Mouse (Mus musculus) cerebellum, adult (tissue): ENCODE data around the gene Mettl7a1.
A peak's percentile ranks its signal among the peaks of the same experiment; 100 is the strongest.
"Not testable (repeated sequence)": the region's sequence is repeated elsewhere in the genome, so short reads cannot be mapped to it uniquely, and the experiment has no call there.

Experiments
- ATAC-seq: cut with Nextera tagmentation; 2 replicates; pipeline ENCODE4 v1.9.2; 2017; ENCODE audit warnings: mild to moderate bottlenecking, moderate library complexity, mixed read lengths; ENCODE audit not compliant: insufficient number of reproducible peaks, low FRiP score, low TSS enrichment

Gene Mettl7a1

GRCm38 (mm10) chr15:100304019-100304991 is at the start of gene Mettl7a1:
TSS of gene Mettl7a1 (plus strand) at chr15:100304140.
- peak; percentile 78 for ATAC-seq

DNA sequence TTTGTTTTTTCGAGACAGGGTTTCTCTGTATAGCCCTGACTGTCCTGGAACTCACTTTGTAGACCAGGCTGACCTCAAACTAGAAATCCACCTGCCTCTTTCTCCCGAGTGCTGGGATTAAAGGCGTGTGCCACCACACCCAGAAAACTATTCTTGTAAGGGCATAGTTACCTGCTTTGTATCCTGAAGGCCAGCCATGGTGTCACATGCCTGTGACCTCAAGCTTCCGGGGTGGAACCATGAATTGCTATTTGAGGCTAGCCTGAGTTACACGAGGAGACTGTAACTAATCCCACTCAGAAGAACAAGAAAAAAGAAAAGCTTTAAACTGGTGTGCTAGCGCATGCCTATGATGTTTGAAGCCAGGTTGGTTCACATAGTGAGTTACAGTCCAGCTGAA is 47.6 kb upstream of the Mettl7a1 start:
- no peak for ATAC-seq

- ATAC-seq: no peak
Observed at GRCm38 (mm10) chr15:100257305-100257704, 46.6 kb upstream of the Mettl7a1 start.

DNA sequence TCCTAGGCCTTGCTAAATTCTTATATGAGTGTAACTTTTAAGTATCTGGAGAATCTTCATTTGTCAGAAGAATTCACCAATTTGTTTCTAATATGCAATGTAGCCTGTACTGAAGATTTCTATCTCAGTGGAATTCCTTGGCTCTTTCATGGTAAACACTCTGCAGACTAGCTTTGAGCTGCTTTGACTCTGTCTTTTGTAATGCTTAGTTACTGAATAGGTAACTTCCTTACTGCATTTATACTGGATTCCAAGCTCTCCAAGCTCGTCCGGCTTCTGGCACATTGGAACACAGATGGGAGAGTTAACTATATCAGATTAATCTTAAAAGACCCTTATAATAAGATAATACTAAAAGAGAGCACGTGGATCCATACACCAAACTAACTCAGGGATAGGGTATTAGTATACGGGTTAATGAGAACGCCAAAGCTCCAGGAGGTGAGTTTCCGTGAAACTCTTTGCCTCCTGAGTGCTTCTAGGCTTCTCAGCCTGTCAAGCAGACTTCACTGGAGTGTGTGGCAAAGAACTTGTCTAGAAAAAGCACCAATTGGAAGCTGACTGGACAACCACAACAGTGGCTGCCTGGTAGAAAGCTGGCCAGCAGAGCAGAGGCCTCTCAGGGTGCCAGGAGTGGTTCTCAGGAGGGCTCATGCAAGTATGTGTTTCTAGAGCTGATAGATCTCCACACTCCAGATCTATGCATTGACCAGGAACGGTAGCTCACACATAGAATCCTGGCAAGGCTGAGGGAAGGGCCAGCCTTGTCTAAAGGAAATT is 45.1 kb upstream of the Mettl7a1 start:
- ATAC-seq: no peak

DNA sequence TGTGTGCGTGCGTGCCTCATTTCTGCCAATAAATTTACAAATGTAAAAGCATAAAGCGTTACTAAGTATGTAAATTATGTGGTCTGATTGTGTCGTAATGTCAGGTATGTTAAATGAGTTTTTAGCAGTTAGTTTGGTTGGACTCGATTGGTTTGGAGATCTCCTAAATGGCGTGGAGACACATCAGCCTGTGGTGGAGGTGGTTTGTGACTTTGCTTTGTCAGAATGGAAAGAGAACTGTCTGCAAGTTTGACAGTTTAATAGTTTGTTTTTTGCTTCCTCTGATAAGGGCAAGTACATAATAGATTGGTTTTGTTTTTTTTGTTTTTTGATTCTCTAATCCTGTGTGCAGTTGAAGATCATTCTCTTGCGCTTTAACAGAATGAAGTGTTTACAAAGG is 43.6 kb upstream of the Mettl7a1 start:
- not testable (repeated sequence) for ATAC-seq

GRCm38 (mm10) chr15:100263246-100263905 is 40.6 kb upstream of the Mettl7a1 start:
- ATAC-seq: no peak

GRCm38 (mm10) chr15:100265586-100266325 is 38.2 kb upstream of the Mettl7a1 start:
- no peak for ATAC-seq

- ATAC-seq: no peak
Observed at GRCm38 (mm10) chr15:100268916-100269315, 35.0 kb upstream of the Mettl7a1 start.

DNA sequence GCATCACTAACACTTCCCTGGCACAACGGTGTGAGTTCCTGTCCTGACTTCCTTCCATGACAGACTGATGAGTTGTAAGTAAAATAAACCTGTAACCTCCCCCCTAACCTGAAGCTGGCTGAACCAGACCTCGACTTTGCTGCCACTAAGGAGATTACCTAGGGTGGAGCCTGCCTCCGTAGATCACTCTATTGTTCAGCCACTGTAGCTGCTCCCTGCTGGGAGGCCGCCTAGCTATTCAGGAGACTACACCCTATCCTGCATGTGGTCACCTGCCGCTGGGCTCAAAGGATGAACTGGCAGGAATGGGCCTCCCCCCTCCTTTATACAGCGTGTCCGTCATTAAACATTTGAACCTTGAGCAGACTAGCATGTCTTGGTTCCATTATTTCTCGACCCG is 34.2 kb upstream of the Mettl7a1 start:
- no peak for ATAC-seq

- ATAC-seq: not testable (repeated sequence)
Observed at GRCm38 (mm10) chr15:100270609-100271008, 33.3 kb upstream of the Mettl7a1 start.

- no peak for ATAC-seq
Observed at GRCm38 (mm10) chr15:100271411-100271810, 32.5 kb upstream of the Mettl7a1 start.

GRCm38 (mm10) chr15:100273791-100274308 is 30.1 kb upstream of the Mettl7a1 start:
- ATAC-seq: not testable (repeated sequence)

DNA sequence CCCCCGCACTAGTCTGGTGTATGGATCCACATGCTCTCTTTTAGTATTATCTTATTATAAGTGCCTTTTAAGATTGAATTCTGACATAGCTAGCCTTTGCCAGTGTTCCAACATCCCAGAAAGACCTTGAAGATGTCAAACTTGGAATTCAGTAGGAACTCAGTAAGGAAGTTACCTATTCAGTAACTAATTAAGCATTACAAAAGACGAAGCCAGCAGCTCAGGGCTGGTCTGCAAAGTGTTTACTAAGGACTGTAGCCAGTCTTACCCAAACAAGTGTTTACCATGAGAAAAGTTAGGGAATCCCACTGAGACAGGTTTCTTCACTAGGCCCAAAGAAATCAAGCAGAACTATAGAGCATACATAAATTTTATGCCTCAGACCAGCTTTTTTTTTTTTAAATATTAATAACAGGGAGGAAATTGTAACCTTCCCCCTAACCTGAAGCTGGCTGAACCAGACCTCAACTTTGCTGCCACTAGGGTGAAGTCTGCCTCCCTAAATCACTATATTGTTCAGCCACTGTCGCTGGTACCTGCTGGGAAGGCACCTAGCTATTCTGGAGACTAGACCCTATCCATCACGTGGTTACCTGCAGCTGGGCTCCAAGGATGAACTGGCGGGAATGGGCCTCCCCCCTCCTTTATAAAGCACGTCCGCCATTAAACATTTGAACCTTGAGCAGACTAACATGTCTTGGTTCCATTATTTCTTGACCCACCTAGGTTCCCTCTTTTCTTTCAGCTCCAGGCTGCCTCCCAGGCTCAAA is 29.0 kb upstream of the Mettl7a1 start:
- no peak for ATAC-seq

- no peak for ATAC-seq
Observed at GRCm38 (mm10) chr15:100276403-100276802, 27.5 kb upstream of the Mettl7a1 start.

GRCm38 (mm10) chr15:100277586-100277985 is 26.4 kb upstream of the Mettl7a1 start:
- ATAC-seq: no peak

- ATAC-seq: no peak
Observed at GRCm38 (mm10) chr15:100280626-100281025, 23.3 kb upstream of the Mettl7a1 start, which contains the start of gene Tmprss12. TSS of gene Tmprss12 (plus strand) at chr15:100280837.

- no peak for ATAC-seq
Observed at GRCm38 (mm10) chr15:100288980-100289379, 15.0 kb upstream of the Mettl7a1 start.

GRCm38 (mm10) chr15:100290858-100291257 is 13.1 kb upstream of the Mettl7a1 start:
- ATAC-seq: no peak

GRCm38 (mm10) chr15:100292326-100292725 is 11.6 kb upstream of the Mettl7a1 start:
- no peak for ATAC-seq
